Mouse (Mus musculus) embryo, embryonic 9.5 days (tissue): ENCODE data around the gene Pold2.
A peak's percentile ranks its signal among the peaks of the same experiment; 100 is the strongest.

Experiments
- DNase-seq: peaks from one replicate; pipeline ENCODE4 v3.0.0-alpha.2; 2017; ENCODE audit errors: extremely low spot score

Gene Pold2

GRCm38 (mm10) chr11:5877921-5878526, at the start of gene Pold2:
Gene Pold2 (minus strand): TSS chr11:5878292.
- peak; percentile 98 for DNase-seq

GRCm38 (mm10) chr11:5926696-5927220, 48.7 kb upstream of the Pold2 start:
- DNase-seq: no peak

GRCm38 (mm10) chr11:5924699-5925098, 46.6 kb upstream of the Pold2 start:
- no peak for DNase-seq

- DNase-seq: no peak
Observed at GRCm38 (mm10) chr11:5920323-5920960, 42.4 kb upstream of the Pold2 start.

GRCm38 (mm10) chr11:5919606-5920005, 41.5 kb upstream of the Pold2 start:
- DNase-seq: no peak

GRCm38 (mm10) chr11:5918111-5918510, 40.0 kb upstream of the Pold2 start:
- no peak for DNase-seq

GRCm38 (mm10) chr11:5916178-5916548, 38.1 kb upstream of the Pold2 start:
- no peak for DNase-seq

- DNase-seq: no peak
Observed at GRCm38 (mm10) chr11:5915429-5916177, 37.5 kb upstream of the Pold2 start.

- DNase-seq: no peak
Observed at GRCm38 (mm10) chr11:5914940-5915339, 36.8 kb upstream of the Pold2 start.

- DNase-seq: no peak
Observed at GRCm38 (mm10) chr11:5913936-5914335, 35.8 kb upstream of the Pold2 start.

- DNase-seq: no peak
Observed at GRCm38 (mm10) chr11:5913256-5913655, 35.2 kb upstream of the Pold2 start.

- DNase-seq: peak; percentile 56
Observed at GRCm38 (mm10) chr11:5912635-5913034, 34.5 kb upstream of the Pold2 start.

GRCm38 (mm10) chr11:5908642-5909041, 30.6 kb upstream of the Pold2 start:
- DNase-seq: no peak

- DNase-seq: no peak
Observed at GRCm38 (mm10) chr11:5907096-5907495, 29.0 kb upstream of the Pold2 start.

GRCm38 (mm10) chr11:5905778-5906518, 27.9 kb upstream of the Pold2 start:
- no peak for DNase-seq

- DNase-seq: no peak
Observed at GRCm38 (mm10) chr11:5904871-5905270, 26.8 kb upstream of the Pold2 start.

GRCm38 (mm10) chr11:5904357-5904756, 26.3 kb upstream of the Pold2 start:
- no peak for DNase-seq

- no peak for DNase-seq
Observed at GRCm38 (mm10) chr11:5903844-5904243, 25.8 kb upstream of the Pold2 start.

- DNase-seq: no peak
Observed at GRCm38 (mm10) chr11:5902390-5902789, 24.3 kb upstream of the Pold2 start.

- DNase-seq: peak; percentile 75
Observed at GRCm38 (mm10) chr11:5901950-5902349, 23.9 kb upstream of the Pold2 start.

- DNase-seq: no peak
Observed at GRCm38 (mm10) chr11:5901320-5901719, 23.2 kb upstream of the Pold2 start.

- no peak for DNase-seq
Observed at GRCm38 (mm10) chr11:5899286-5899685, 21.2 kb upstream of the Pold2 start.
